10 mouse cellular contexts compared by ENCODE assay signal in genomic region chr10:62189910-62190309, GRCm38 (mm10). TPM values are rescaled to one million over a fixed set of nuclear protein-coding genes. Genes with fewer than 3 reads are reported as not detected.
A peak's percentile ranks its signal among the peaks of the same experiment; 100 is the strongest.
DNase-seq lines count a peak whose midpoint lies in the region; ATAC-seq lines count a peak whose summit lies in the region.
"Had no signal": no experiment of that assay in that cellular context is flagged by ENCODE, and none has a peak within 500 bp of the region (broad histone marks: within the 10 kb centered on the region; RNA-seq: fewer than 3 reads in every experiment).

No protein-coding gene starts in this region.

- peak; percentile 44; the same call in 1 of the 2 replicates for ATAC-seq in kidney, embryonic 14.5 days (ENCODE audit: low FRiP score, low TSS enrichment)
- ATAC-seq in forebrain, embryonic 14.5 days = no peak
- ATAC-seq: midbrain, embryonic 16.5 days had no signal

- H3K4me1 ChIP-seq in kidney, embryonic 14.5 days (ENCODE audit: control insufficient read depth, insufficient read depth, low read length) = peaks cover 14% of the 10 kb centered on the region; the same call in 1 of the 2 replicates
- peaks cover 11% of the 10 kb centered on the region; the same call in 1 of the 2 replicates for H3K4me1 ChIP-seq in forebrain, embryonic 14.5 days (ENCODE audit: control insufficient read depth, insufficient read depth, low read length)

- H3K9me3 ChIP-seq in kidney, embryonic 14.5 days (ENCODE audit: control insufficient read depth, low read length) = no peaks in the 10 kb centered on the region
- H3K9me3 ChIP-seq in forebrain, embryonic 14.5 days (replicated peaks; ENCODE audit: control insufficient read depth, low read length) = no peaks in the 10 kb centered on the region

- H3K9ac ChIP-seq in kidney, embryonic 14.5 days (ENCODE audit: low read depth, low read length) = no peak overlapping the region
- H3K9ac ChIP-seq in forebrain, embryonic 14.5 days (ENCODE audit: low read length) = no peak overlapping the region

- no peak overlapping the region for H3K27ac ChIP-seq in kidney, embryonic 14.5 days (ENCODE audit: low read depth, low read length)
- H3K27ac ChIP-seq in forebrain, embryonic 14.5 days (ENCODE audit: low read depth, low read length) = no peak overlapping the region

- 68% methylated on average over 4 of the region's 4 CpGs for whole genome bisulfite sequencing in kidney, embryonic 14.5 days
- WGBS in forebrain, embryonic 14.5 days = 86% methylated on average over 4 of the region's 4 CpGs

- H3K4me2 ChIP-seq in kidney, embryonic 14.5 days (replicated peaks; ENCODE audit: low read depth, low read length) = no peak overlapping the region
- H3K4me2 ChIP-seq in forebrain, embryonic 14.5 days (ENCODE audit: low read length) = no peak overlapping the region

- H3K4me3 ChIP-seq in kidney, embryonic 14.5 days (ENCODE audit: low read length) = no peak overlapping the region
- no peak overlapping the region for H3K4me3 ChIP-seq in forebrain, embryonic 14.5 days (ENCODE audit: low read depth, low read length)

- peak; percentile 17 to 34 for DNase-seq in thymus, postnatal 10 days (ENCODE audit: low spot score in 2 of 2)
- DNase-seq in thymus, postnatal 0 days (ENCODE audit: low spot score) = no peak
- DNase-seq in lung, postnatal 25 days (ENCODE audit: low spot score) = peak; percentile 73
- DNase-seq in thymus, postnatal 4 days = peak; percentile 46
- DNase-seq in forebrain, embryonic 14.5 days (ENCODE audit: low spot score) = no peak
- DNase-seq in embryo, embryonic 11 days = no peak
- DNase-seq: cerebellum, adult 11 months had no signal

- no peaks in the 10 kb centered on the region for H3K27me3 ChIP-seq in kidney, embryonic 14.5 days (ENCODE audit: control insufficient read depth, insufficient read depth, low read length)
- H3K27me3 ChIP-seq in forebrain, embryonic 14.5 days (replicated peaks; ENCODE audit: control insufficient read depth, insufficient read depth, low read length) = no peaks in the 10 kb centered on the region

- no peaks in the 10 kb centered on the region for H3K36me3 ChIP-seq in kidney, embryonic 14.5 days (ENCODE audit: control insufficient read depth, insufficient read depth, low read length)
- H3K36me3 ChIP-seq in forebrain, embryonic 14.5 days (ENCODE audit: control insufficient read depth, insufficient read depth, low read length) = no peaks in the 10 kb centered on the region

RNA-seq across cellular contexts. Expression of gene Tspan15, which starts 41.1 kb away (rescaled TPM):
- polyA plus RNA-seq in thymus, postnatal 0 days (2015; fragmentation: Nextera tagmentation; extraction: Ambion mirVana) = 3.7 and 4.5 TPM in 2 replicates
- 31.4 and 36.0 TPM in 2 replicates for polyA plus RNA-seq in kidney, embryonic 14.5 days (2014; fragmentation: Nextera tagmentation; extraction: Ambion mirVana)
- 10.1 and 13.7 TPM in 2 replicates for polyA plus RNA-seq in forebrain, embryonic 14.5 days (2014; fragmentation: Nextera tagmentation; extraction: Ambion mirVana)

RNA-seq across cellular contexts. Expression of gene Fam241b, which starts 46.2 kb away (rescaled TPM):
- 10.5 and 12.6 TPM in 2 replicates for polyA plus RNA-seq in thymus, postnatal 0 days (2015; fragmentation: Nextera tagmentation; extraction: Ambion mirVana)
- 3.8 and 9.8 TPM in 2 replicates for polyA plus RNA-seq in kidney, embryonic 14.5 days (2014; fragmentation: Nextera tagmentation; extraction: Ambion mirVana)
- polyA plus RNA-seq in forebrain, embryonic 14.5 days (2014; fragmentation: Nextera tagmentation; extraction: Ambion mirVana) = 51.5 and 57.8 TPM in 2 replicates

RNA-seq across cellular contexts. Expression of gene Neurog3, which starts 57.0 kb away (rescaled TPM):
- polyA plus RNA-seq in thymus, postnatal 0 days (2015; fragmentation: Nextera tagmentation; extraction: Ambion mirVana) = not detected in 2 replicates
- 0.27 TPM in 1 of 2 replicates, not detected in the other for polyA plus RNA-seq in kidney, embryonic 14.5 days (2014; fragmentation: Nextera tagmentation; extraction: Ambion mirVana)
- 0.29 and 0.45 TPM in 2 replicates for polyA plus RNA-seq in forebrain, embryonic 14.5 days (2014; fragmentation: Nextera tagmentation; extraction: Ambion mirVana)
- polyA plus RNA-seq: gonadal fat pad, adult 2 months; midbrain, embryonic 16.5 days had no signal

Comparison
In these comparisons a context has a peak if more than half of its experiments do, and no peak if none do; other contexts are left out.
1. DNase-seq: peak in thymus, postnatal 10 days (2 of 2), lung, postnatal 25 days (single experiment) and thymus, postnatal 4 days (single experiment); none in thymus, postnatal 0 days (single experiment), forebrain, embryonic 14.5 days (single experiment) and embryo, embryonic 11 days (single experiment).